Mouse (Mus musculus) E14TG2a.4 (cell line): ENCODE measurements at regions not wholly inside any gene's neighbourhood (a gene's known extent, or its start where the extent isn't known, plus 50 kb on each side); places are given as distances from the start of the nearest gene placed in this dataset.

ENCODE experiments used
- CTCF ChIP-seq: conservative IDR thresholded peaks from 2 replicates; pipeline ENCODE4 v1.5.1; 2014; ENCODE audit warnings: low read length
- POU5F1 ChIP-seq: IDR thresholded peaks from 2 replicates; pipeline ENCODE4 v1.6.1; 2014; ENCODE audit warnings: low read length, borderline replicate concordance

- TF ChIP-seq CTCF = no peak
- TF ChIP-seq POU5F1 = no peak
Measured at GRCm38 (mm10) chr1:35137907-35138306, 288.1 kb downstream of the Plekhb2 start.
